Mouse (Mus musculus) megakaryocyte-erythroid progenitor cell, adult 5-6 weeks (primary cell): ENCODE results near the gene Asb5. TPM values are rescaled to one million over a fixed set of nuclear protein-coding genes. Genes with fewer than 3 reads are reported as not detected.
"Not testable (repeated sequence)": the region's sequence is repeated elsewhere in the genome, so short reads cannot be mapped to it uniquely, and the experiment has no call there.

ENCODE experiments used
- ATAC-seq: replicated peaks from 2 replicates; pipeline ENCODE4 v1.8.0; 2016; ENCODE audit warnings: mild to moderate bottlenecking, inconsistent platforms; ENCODE audit not compliant: severe bottlenecking, poor library complexity, low FRiP score, low TSS enrichment
- total RNA-seq, 2 experiments: library from RNA; stranded (forward) in 1 of 2; stranded (reverse) in 1 of 2; fragments of 200-1000, 215-1000 nt in 1 of 2; fragments of >200 nt in 1 of 2; fragmentation: Nextera tagmentation in 1 of 2; gene quantifications; 2 replicates each; pipeline ENCODE4 v1.2.3; 2014 to 2017

The Asb5 gene
- total RNA-seq, 2 experiments from 2014 or later: not detected

- no peak for ATAC-seq
Observed at GRCm38 (mm10) chr8:54609336-54609735, 80.0 kb downstream of the Asb5 start.

GRCm38 (mm10) chr8:54610238-54610637 lies 80.9 kb downstream of the Asb5 start:
- no peak for ATAC-seq

- ATAC-seq: not testable (repeated sequence)
Observed at GRCm38 (mm10) chr8:54616710-54617109, 87.3 kb downstream of the Asb5 start.

Other genes with a start within 250 kb of the Asb5 start
- 110 and 122 TPM in 2 replicates for gene Spcs3, start 418 bp downstream of the Asb5 start, total RNA-seq (2014; fragmentation: Nextera tagmentation)
- 117 and 132 TPM in 2 replicates for gene Spcs3, start 418 bp downstream of the Asb5 start, total RNA-seq (2017)
- gene Spata4, start 71.2 kb downstream of the Asb5 start, total RNA-seq (2014; fragmentation: Nextera tagmentation): not detected in 2 replicates
- gene Spata4, start 71.2 kb downstream of the Asb5 start, total RNA-seq (2017): not detected in 2 replicates